ENCODE assay signal across 24 mouse cellular contexts in genomic region chr14:48174356-48174755, GRCm38 (mm10). TPM values are rescaled to one million over a fixed set of nuclear protein-coding genes. Genes with fewer than 3 reads are reported as not detected.
DNase-seq lines count a peak whose midpoint lies in the region; ATAC-seq lines count a peak whose summit lies in the region.
"Had no signal": no experiment of that assay in that cellular context is flagged by ENCODE, and none has a peak within 500 bp of the region (broad histone marks: within the 10 kb centered on the region; RNA-seq: fewer than 3 reads in every experiment).

No protein-coding gene starts in this region.

- ATAC-seq in lung, embryonic 16.5 days (ENCODE audit: low read depth) = no peak
- ATAC-seq: activated CD4-positive, CD25-positive, alpha-beta regulatory T cell, adult 4 months; forebrain, embryonic 14.5 days; forebrain, postnatal 0 days had no signal

- 63% methylated on average over 4 of the region's 4 CpGs for WGBS in lung, embryonic 16.5 days

- no peaks in the 10 kb centered on the region for H3K27me3 ChIP-seq in lung, embryonic 16.5 days (ENCODE audit: control insufficient read depth, insufficient read depth, low read depth, low read length)
- H3K27me3 ChIP-seq: embryonic facial prominence, embryonic 13.5 days; heart, embryonic 13.5 days; hindbrain, embryonic 12.5 days; hindbrain, embryonic 15.5 days had no signal

- no peak overlapping the region for H3K4me3 ChIP-seq in lung, embryonic 16.5 days (ENCODE audit: low read length)
- H3K4me3 ChIP-seq: embryonic facial prominence, embryonic 10.5 days; embryonic facial prominence, embryonic 13.5 days; gastrocnemius, adult 2 months; heart, adult 2 months; heart, embryonic 10.5 days; heart, embryonic 13.5 days; hindbrain, embryonic 12.5 days; hindbrain, embryonic 15.5 days had no signal

- DNase-seq in heart, adult 11 months = peak; percentile 11
- DNase-seq in heart, postnatal 14 days = no peak
- DNase-seq in lung, postnatal 25 days (ENCODE audit: low spot score) = no peak
- peak; percentile 66 for DNase-seq in gonadal fat pad, adult 2 months (ENCODE audit: low read depth)
- no peak for DNase-seq in cerebellum, postnatal 25 days
- DNase-seq: adrenal gland, postnatal 10 days; cerebellum, adult 11 months; cerebellum, adult 2 months; cerebellum, adult 9-11 months; cerebellum, postnatal 36 days; embryo, embryonic 11 days; forebrain, postnatal 0 days; gastrocnemius, adult 2 months; gastrocnemius, postnatal 14 days; heart, adult 2 months had no signal

- H3K36me3 ChIP-seq in lung, embryonic 16.5 days (ENCODE audit: control insufficient read depth, insufficient read depth, low read length) = 0 out of 2 replicates have a peak, but pooled peaks cover 2% of the 10 kb centered on the region
- H3K36me3 ChIP-seq: embryonic facial prominence, embryonic 13.5 days; heart, embryonic 10.5 days; heart, embryonic 13.5 days; hindbrain, embryonic 12.5 days; hindbrain, embryonic 15.5 days had no signal

- H3K27ac ChIP-seq in lung, embryonic 16.5 days (ENCODE audit: low read length) = 0 out of 2 replicates have a peak overlapping the region, but pooled peaks have one; percentile 7
- H3K27ac ChIP-seq: embryonic facial prominence, embryonic 10.5 days; embryonic facial prominence, embryonic 13.5 days; gastrocnemius, adult 2 months; heart, adult 2 months; heart, embryonic 10.5 days; heart, embryonic 13.5 days; hindbrain, embryonic 12.5 days; hindbrain, embryonic 15.5 days had no signal

- H3K4me1 ChIP-seq in lung, embryonic 16.5 days (replicated peaks; ENCODE audit: control insufficient read depth, insufficient read depth, low read length) = peaks cover 22% of the 10 kb centered on the region

- H3K9ac ChIP-seq in lung, embryonic 16.5 days (ENCODE audit: low read length) = no peak overlapping the region
- H3K9ac ChIP-seq: embryonic facial prominence, embryonic 13.5 days; forebrain, postnatal 0 days; heart, embryonic 13.5 days; hindbrain, embryonic 12.5 days; hindbrain, embryonic 15.5 days had no signal

- no peaks in the 10 kb centered on the region for H3K9me3 ChIP-seq in lung, embryonic 16.5 days (ENCODE audit: control insufficient read depth, low read length)
- H3K9me3 ChIP-seq: embryonic facial prominence, embryonic 10.5 days; embryonic facial prominence, embryonic 13.5 days; heart, embryonic 10.5 days; heart, embryonic 13.5 days; hindbrain, embryonic 12.5 days; hindbrain, embryonic 15.5 days had no signal

- no peak overlapping the region for H3K4me2 ChIP-seq in lung, embryonic 16.5 days (ENCODE audit: low read depth, low read length)
- H3K4me2 ChIP-seq: embryonic facial prominence, embryonic 13.5 days; heart, embryonic 13.5 days; hindbrain, embryonic 12.5 days; hindbrain, embryonic 15.5 days had no signal

- intact Hi-C loops in heart, postnatal 14 days (cut with DNase I) = loop anchor here (5.0 to 10.0 kb wide), 2 partner anchors 42 to 420 kb away; no protein-coding TSS in a partner anchor

RNA-seq across cellular contexts. Expression of gene Peli2, which starts 53.7 kb away (rescaled TPM):
- total RNA-seq in heart, postnatal 14 days (2021) = 10 to 100 TPM; 15.6 to 18.6 TPM
- 15.3 and 15.8 TPM in 2 replicates for polyA plus RNA-seq in lung, embryonic 16.5 days (2015; fragmentation: Nextera tagmentation; extraction: Ambion mirVana)
- polyA plus RNA-seq in gonadal fat pad, adult 2 months (2012; rRNA removed) = 29.9 and 31.4 TPM in 2 replicates

Comparison
In these comparisons a context has a peak if more than half of its experiments do, and no peak if none do; other contexts are left out.
1. DNase-seq: peak in heart, adult 11 months (single experiment) and gonadal fat pad, adult 2 months (single experiment); none in heart, postnatal 14 days (0 of 2), lung, postnatal 25 days (single experiment) and cerebellum, postnatal 25 days (0 of 2).